In genomic region chr5:99036596-99037441, GRCm38 (mm10) we compare ENCODE assay signal across 9 mouse cellular contexts. TPM values are rescaled to one million over a fixed set of nuclear protein-coding genes. Genes with fewer than 3 reads are reported as not detected.
A peak's percentile ranks its signal among the peaks of the same experiment; 100 is the strongest.
DNase-seq lines count a peak whose midpoint lies in the region; ATAC-seq and TF ChIP-seq lines count a peak whose summit lies in the region.
"Had no signal": no experiment of that assay in that cellular context is flagged by ENCODE, and none has a peak within 500 bp of the region (broad histone marks: within the 10 kb centered on the region; RNA-seq: fewer than 3 reads in every experiment).

Gene Prkg2, minus strand, starts transcription at chr5:99037351.

- ATAC-seq in heart, embryonic 14.5 days (ENCODE audit: insufficient number of reproducible peaks, insufficient read depth, low FRiP score, low read depth) = peak; percentile 51; the same call in 1 of the 2 replicates
- peak; percentile 48 for ATAC-seq in lung, postnatal 0 days

- no peak for TF ChIP-seq CTCF in kidney, adult 2 months (conservative IDR thresholded peaks at IDR 0.05; ENCODE audit: insufficient read depth, insufficient read length, low read depth, low read length)
- peak; percentile 17; the same call in 1 of the 2 replicates for TF ChIP-seq CTCF in layer of hippocampus, adult 2 months (conservative IDR thresholded peaks at IDR 0.05)
- no peak for TF ChIP-seq CTCF in lung, postnatal 0 days (IDR thresholded peaks at IDR 0.05)

- WGBS in kidney, adult 2 months = 1% methylated on average over 94 of the region's 94 CpGs
- WGBS in heart, embryonic 14.5 days = under 1% methylated on average over 90 of the region's 94 CpGs
- under 1% methylated on average over 55 of the region's 94 CpGs for WGBS in lung, postnatal 0 days

- no peaks in the 10 kb centered on the region for H3K36me3 ChIP-seq in kidney, adult 2 months (ENCODE audit: control insufficient read depth, insufficient read depth, low read length)
- no peaks in the 10 kb centered on the region for H3K36me3 ChIP-seq in heart, embryonic 14.5 days (ENCODE audit: control insufficient read depth, insufficient read depth, low read length)
- H3K36me3 ChIP-seq in lung, postnatal 0 days (ENCODE audit: insufficient read depth, low read length) = no peaks in the 10 kb centered on the region

- no peak within 1 kb of the TSS for H3K27ac ChIP-seq in kidney, adult 2 months (ENCODE audit: insufficient read depth, low read depth, low read length)
- H3K27ac ChIP-seq in heart, embryonic 14.5 days (replicated peaks in 1 of 2; ENCODE audit: control insufficient read depth in 1 of 2, insufficient read depth in 1 of 2, low read depth in 2 of 2, low read length in 2 of 2) = no peak within 1 kb of the TSS
- H3K27ac ChIP-seq in layer of hippocampus, adult 2 months = peak within 1 kb of the TSS; percentile 59; the same call in 1 of the 2 replicates
- H3K27ac ChIP-seq in lung, postnatal 0 days (ENCODE audit: low read length) = no peak within 1 kb of the TSS

- H3K9ac ChIP-seq in heart, embryonic 14.5 days (ENCODE audit: low read length) = peak within 1 kb of the TSS; percentile 66
- H3K9ac ChIP-seq in lung, postnatal 0 days (replicated peaks; ENCODE audit: low read depth) = no peak within 1 kb of the TSS; the same call in 1 of the 2 replicates

- peak within 1 kb of the TSS; percentile 13; the same call in 1 of the 2 replicates for H3K4me3 ChIP-seq in kidney, adult 2 months (ENCODE audit: insufficient read depth, low read depth, low read length)
- peak within 1 kb of the TSS; percentile 53 to 62 for H3K4me3 ChIP-seq in heart, embryonic 14.5 days (ENCODE audit: control insufficient read depth in 1 of 2, insufficient read depth in 1 of 2, low read depth in 1 of 2, low read length in 2 of 2)
- H3K4me3 ChIP-seq in layer of hippocampus, adult 2 months = peak within 1 kb of the TSS; percentile 68
- peak within 1 kb of the TSS; percentile 52 for H3K4me3 ChIP-seq in lung, postnatal 0 days (ENCODE audit: low read depth, low read length)

- TF ChIP-seq EP300 in lung, postnatal 0 days (IDR thresholded peaks at IDR 0.05) = no peak

- no peak for TF ChIP-seq POLR2A in kidney, adult 2 months (IDR thresholded peaks at IDR 0.05; ENCODE audit: low read depth, low read length)

- no peaks in the 10 kb centered on the region for H3K27me3 ChIP-seq in kidney, adult 2 months (replicated peaks; ENCODE audit: control insufficient read depth, insufficient read depth, low read length)
- H3K27me3 ChIP-seq in heart, embryonic 14.5 days (ENCODE audit: control insufficient read depth, insufficient read depth, low read length) = peaks cover 50% of the 10 kb centered on the region
- H3K27me3 ChIP-seq in lung, postnatal 0 days (replicated peaks; ENCODE audit: insufficient read depth, low read length) = peaks cover 15% of the 10 kb centered on the region; the same call in 1 of the 2 replicates

- peak within 1 kb of the TSS; percentile 93 for H3K4me2 ChIP-seq in heart, embryonic 14.5 days (ENCODE audit: low read length)
- peak within 1 kb of the TSS; percentile 83 for H3K4me2 ChIP-seq in lung, postnatal 0 days (replicated peaks; ENCODE audit: low read depth, low read length)

- H3K4me1 ChIP-seq in kidney, adult 2 months (ENCODE audit: control insufficient read depth, insufficient read depth, low read length) = no peaks in the 10 kb centered on the region
- no peaks in the 10 kb centered on the region for H3K4me1 ChIP-seq in heart, embryonic 14.5 days (ENCODE audit: control insufficient read depth in 2 of 2, insufficient read depth in 2 of 2, low read length in 2 of 2)
- no peaks in the 10 kb centered on the region for H3K4me1 ChIP-seq in lung, postnatal 0 days (ENCODE audit: insufficient read depth, low read depth, low read length)

- peak; percentile 3 for DNase-seq in kidney, adult 2 months
- no peak for DNase-seq in kidney, adult 8-10 months
- peak; percentile 64 for DNase-seq in embryo, embryonic 10.5 days (ENCODE audit: low spot score)
- peak; percentile 23 to 56 for DNase-seq in layer of hippocampus, adult 2 months (ENCODE audit: low spot score in 2 of 2)
- peak; percentile 31 for DNase-seq in lung, postnatal 0 days (ENCODE audit: low spot score)
- DNase-seq in right cerebral cortex, postnatal 14 days = peak; percentile 50
- no peak for DNase-seq in spleen, postnatal 36 days (ENCODE audit: low spot score in 2 of 2)

- no peaks in the 10 kb centered on the region for H3K9me3 ChIP-seq in heart, embryonic 14.5 days (ENCODE audit: control insufficient read depth, low read length)
- H3K9me3 ChIP-seq in lung, postnatal 0 days (ENCODE audit: low read length) = no peaks in the 10 kb centered on the region

RNA-seq across cellular contexts. Expression of gene Prkg2, which starts in this region (rescaled TPM):
- polyA plus RNA-seq in kidney, adult 2 months (2012; rRNA removed) = 0.17 and 0.39 TPM in 2 replicates
- polyA plus RNA-seq in heart, embryonic 14.5 days (2014; fragmentation: Nextera tagmentation; extraction: Ambion mirVana) = 0.20 and 0.24 TPM in 2 replicates
- total RNA-seq in layer of hippocampus, adult 2 months (2021) = 1 to 10 TPM; 2.9 to 3.5 TPM
- polyA plus RNA-seq in lung, postnatal 0 days (2015; fragmentation: Nextera tagmentation; extraction: Ambion mirVana) = 9.2 and 10.9 TPM in 2 replicates
- total RNA-seq: liver, adult 2 months had no signal
- polyA plus RNA-seq: liver, adult 2 months had no signal

Comparison
In these comparisons a context has a peak if more than half of its experiments do, and no peak if none do; other contexts are left out.
1. Peak in DNase-seq and H3K4me3 ChIP-seq in kidney, adult 2 months; RNA of the gene not detected or under 1 TPM.
2. Peak in ATAC-seq, H3K4me3 ChIP-seq, H3K9ac ChIP-seq and H3K4me2 ChIP-seq in heart, embryonic 14.5 days; RNA of the gene not detected or under 1 TPM.
3. DNase-seq: peak in embryo, embryonic 10.5 days (single experiment), layer of hippocampus, adult 2 months (2 of 2), lung, postnatal 0 days (single experiment) and right cerebral cortex, postnatal 14 days (single experiment); none in kidney, adult 8-10 months (0 of 2) and spleen, postnatal 36 days (0 of 2).
4. H3K4me3 ChIP-seq: peak in every context shown above with its lines; median percentile 68 in layer of hippocampus, adult 2 months; 58 in heart, embryonic 14.5 days; 52 in lung, postnatal 0 days; 13 in kidney, adult 2 months.